Mouse (Mus musculus): ENCODE measurements around the gene Phldb2. TPM values are rescaled to one million over a fixed set of nuclear protein-coding genes. Genes with fewer than 3 reads are reported as not detected.
A peak's percentile ranks its signal among the peaks of the same experiment; 100 is the strongest.

Phldb2 gene
- polyA plus RNA-seq, 1 experiment from 2014 or later = 77.8 TPM

- WGBS = 93% methylated on average over 5 of the region's 5 CpGs
- no peaks in the 10 kb centered on the region for H3K4me1 ChIP-seq
- H3K27me3 ChIP-seq = no peaks in the 10 kb centered on the region
- H3K4me2 ChIP-seq (replicated peaks) = no peak overlapping the region
- ATAC-seq (ENCODE audit: insufficient number of reproducible peaks, insufficient read depth, low FRiP score, low TSS enrichment) = no peak
- no peak overlapping the region for H3K9ac ChIP-seq
- H3K36me3 ChIP-seq = no peaks in the 10 kb centered on the region
- no peaks in the 10 kb centered on the region for H3K9me3 ChIP-seq
- no peak overlapping the region for H3K27ac ChIP-seq
- H3K4me3 ChIP-seq = no peak overlapping the region
These were observed 7.7 kb downstream of the Phldb2 start for GRCm38 (mm10) chr16:45945649-45946048.

GRCm38 (mm10) chr16:45945174-45945631 lies 8.2 kb downstream of the Phldb2 start:
- ATAC-seq (ENCODE audit: insufficient number of reproducible peaks, insufficient read depth, low FRiP score, low TSS enrichment) = no peak
- no peak overlapping the region for H3K4me3 ChIP-seq
- H3K36me3 ChIP-seq = no peaks in the 10 kb centered on the region
- no peak overlapping the region for H3K9ac ChIP-seq
- H3K27me3 ChIP-seq = no peaks in the 10 kb centered on the region
- no peaks in the 10 kb centered on the region for H3K9me3 ChIP-seq
- H3K27ac ChIP-seq = no peak overlapping the region
- H3K4me1 ChIP-seq = no peaks in the 10 kb centered on the region
- H3K4me2 ChIP-seq (replicated peaks) = no peak overlapping the region
- WGBS = 51% methylated on average over 11 of the region's 11 CpGs

- Histone ChIP-seq H3K9me3 (no peaks in the 10 kb centered on the region), H3K27ac (no peak overlapping the region; the same call in 1 of the 2 replicates), H3K4me1 (no peaks in the 10 kb centered on the region), H3K4me2 (replicated peaks) (no peak overlapping the region), H3K36me3 (no peaks in the 10 kb centered on the region), H3K27me3 (no peaks in the 10 kb centered on the region), H3K4me3 (no peak overlapping the region), H3K9ac (no peak overlapping the region)
- ATAC-seq (ENCODE audit: insufficient number of reproducible peaks, insufficient read depth, low FRiP score, low TSS enrichment) = no peak
- WGBS = 54% methylated on average over 8 of the region's 8 CpGs
These were observed 11.1 kb downstream of the Phldb2 start for GRCm38 (mm10) chr16:45942169-45942891.

- Histone ChIP-seq H3K36me3 (no peaks in the 10 kb centered on the region), H3K27me3 (no peaks in the 10 kb centered on the region), H3K9ac (no peak overlapping the region), H3K4me1 (peaks cover 4% of the 10 kb centered on the region; the same call in 1 of the 2 replicates), H3K27ac (no peak overlapping the region), H3K4me2 (replicated peaks) (no peak overlapping the region), H3K9me3 (no peaks in the 10 kb centered on the region), H3K4me3 (no peak overlapping the region)
- 66% methylated on average over 2 of the region's 2 CpGs for WGBS
- no peak for ATAC-seq (ENCODE audit: insufficient number of reproducible peaks, insufficient read depth, low FRiP score, low TSS enrichment)
These were observed 12.7 kb downstream of the Phldb2 start for GRCm38 (mm10) chr16:45940701-45941100.

- no peak for ATAC-seq (ENCODE audit: insufficient number of reproducible peaks, insufficient read depth, low FRiP score, low TSS enrichment)
- Histone ChIP-seq H3K9ac (no peak overlapping the region), H3K36me3 (no peaks in the 10 kb centered on the region), H3K4me3 (no peak overlapping the region), H3K27me3 (no peaks in the 10 kb centered on the region), H3K9me3 (no peaks in the 10 kb centered on the region), H3K27ac (no peak overlapping the region), H3K4me1 (peaks cover 13% of the 10 kb centered on the region; the same call in 1 of the 2 replicates), H3K4me2 (replicated peaks) (no peak overlapping the region)
- WGBS = 94% methylated on average over 3 of the region's 3 CpGs
These were observed 14.0 kb downstream of the Phldb2 start for GRCm38 (mm10) chr16:45939436-45939835.

- H3K4me1 ChIP-seq = peaks cover 19% of the 10 kb centered on the region
- H3K27ac ChIP-seq = peak overlapping the region; percentile 57; the same call in 1 of the 2 replicates
- 64% methylated on average over 2 of the region's 2 CpGs for WGBS
- H3K9ac ChIP-seq = no peak overlapping the region
- no peak overlapping the region for H3K4me2 ChIP-seq (replicated peaks)
- ATAC-seq (ENCODE audit: insufficient number of reproducible peaks, insufficient read depth, low FRiP score, low TSS enrichment) = no peak
- H3K36me3 ChIP-seq = no peaks in the 10 kb centered on the region
- H3K9me3 ChIP-seq = no peaks in the 10 kb centered on the region
- H3K4me3 ChIP-seq = no peak overlapping the region
- no peaks in the 10 kb centered on the region for H3K27me3 ChIP-seq
These were observed 16.0 kb downstream of the Phldb2 start for GRCm38 (mm10) chr16:45937381-45937780.

GRCm38 (mm10) chr16:45936521-45936920 lies 16.9 kb downstream of the Phldb2 start:
- 37% methylated on average over 2 of the region's 2 CpGs for WGBS
- Histone ChIP-seq H3K4me1 (peaks cover 19% of the 10 kb centered on the region), H3K9ac (no peak overlapping the region), H3K4me2 (replicated peaks) (no peak overlapping the region), H3K9me3 (no peaks in the 10 kb centered on the region), H3K4me3 (no peak overlapping the region), H3K27me3 (no peaks in the 10 kb centered on the region), H3K36me3 (no peaks in the 10 kb centered on the region), H3K27ac (peak overlapping the region; percentile 66)
- peak; percentile 17; the same call in 1 of the 2 replicates for ATAC-seq (ENCODE audit: insufficient number of reproducible peaks, insufficient read depth, low FRiP score, low TSS enrichment)

- Histone ChIP-seq H3K9me3 (no peaks in the 10 kb centered on the region), H3K9ac (no peak overlapping the region), H3K36me3 (no peaks in the 10 kb centered on the region), H3K27me3 (no peaks in the 10 kb centered on the region), H3K27ac (peak overlapping the region; percentile 66), H3K4me1 (peaks cover 19% of the 10 kb centered on the region), H3K4me2 (replicated peaks) (no peak overlapping the region), H3K4me3 (no peak overlapping the region)
- 72% methylated on average over 3 of the region's 3 CpGs for WGBS
- no peak; the same call in 1 of the 2 replicates for ATAC-seq (ENCODE audit: insufficient number of reproducible peaks, insufficient read depth, low FRiP score, low TSS enrichment)
These were observed 17.4 kb downstream of the Phldb2 start for GRCm38 (mm10) chr16:45935956-45936483.

GRCm38 (mm10) chr16:45934721-45935407 lies 18.5 kb downstream of the Phldb2 start:
- Histone ChIP-seq H3K27ac (peak overlapping the region; percentile 78), H3K9me3 (no peaks in the 10 kb centered on the region), H3K9ac (no peak overlapping the region), H3K4me3 (no peak overlapping the region), H3K27me3 (no peaks in the 10 kb centered on the region), H3K4me1 (peaks cover 23% of the 10 kb centered on the region), H3K4me2 (replicated peaks) (no peak overlapping the region), H3K36me3 (no peaks in the 10 kb centered on the region)
- WGBS = 26% methylated on average over 2 of the region's 2 CpGs
- peak; percentile 95 for ATAC-seq (ENCODE audit: insufficient number of reproducible peaks, insufficient read depth, low FRiP score, low TSS enrichment)

GRCm38 (mm10) chr16:45930308-45930707 lies 23.1 kb downstream of the Phldb2 start:
- no peak overlapping the region for H3K4me2 ChIP-seq (replicated peaks)
- H3K27ac ChIP-seq = no peak overlapping the region
- no peak for ATAC-seq (ENCODE audit: insufficient number of reproducible peaks, insufficient read depth, low FRiP score, low TSS enrichment)
- no peaks in the 10 kb centered on the region for H3K27me3 ChIP-seq
- H3K4me3 ChIP-seq = no peak overlapping the region
- H3K4me1 ChIP-seq = peaks cover 25% of the 10 kb centered on the region
- H3K36me3 ChIP-seq = no peaks in the 10 kb centered on the region
- H3K9me3 ChIP-seq = no peaks in the 10 kb centered on the region
- no peak overlapping the region for H3K9ac ChIP-seq
- WGBS = 91% methylated on average over 3 of the region's 3 CpGs

- WGBS = 76% methylated on average over 4 of the region's 4 CpGs
- Histone ChIP-seq H3K4me2 (replicated peaks) (no peak overlapping the region), H3K9ac (no peak overlapping the region), H3K9me3 (no peaks in the 10 kb centered on the region), H3K4me1 (peaks cover 11% of the 10 kb centered on the region; the same call in 1 of the 2 replicates), H3K27ac (no peak overlapping the region), H3K27me3 (no peaks in the 10 kb centered on the region), H3K36me3 (no peaks in the 10 kb centered on the region), H3K4me3 (no peak overlapping the region)
- ATAC-seq (ENCODE audit: insufficient number of reproducible peaks, insufficient read depth, low FRiP score, low TSS enrichment) = no peak
These were observed 25.3 kb downstream of the Phldb2 start for GRCm38 (mm10) chr16:45928090-45928489.

- H3K27ac ChIP-seq = no peak overlapping the region
- H3K27me3 ChIP-seq = no peaks in the 10 kb centered on the region
- H3K4me1 ChIP-seq = peaks cover 11% of the 10 kb centered on the region; the same call in 1 of the 2 replicates
- no peak overlapping the region for H3K4me2 ChIP-seq (replicated peaks)
- no peaks in the 10 kb centered on the region for H3K36me3 ChIP-seq
- 29% methylated on average over 3 of the region's 3 CpGs for WGBS
- H3K9ac ChIP-seq = no peak overlapping the region
- ATAC-seq (ENCODE audit: insufficient number of reproducible peaks, insufficient read depth, low FRiP score, low TSS enrichment) = no peak
- H3K4me3 ChIP-seq = no peak overlapping the region
- no peaks in the 10 kb centered on the region for H3K9me3 ChIP-seq
These were observed 25.8 kb downstream of the Phldb2 start for GRCm38 (mm10) chr16:45927601-45928000.
